Mouse (Mus musculus): ENCODE measurements around the gene Ms4a4d.
"Not testable (repeated sequence)": the region's sequence is repeated elsewhere in the genome, so short reads cannot be mapped to it uniquely, and the experiment has no call there.

Ms4a4d gene

GRCm38 (mm10) chr19:11536593-11536992, at the start of gene Ms4a4d:
Gene Ms4a4d, plus strand, starts transcription at chr19:11536801.
- DNase-seq (ENCODE audit: extremely low spot score): peak; percentile 12

- no peak for DNase-seq (ENCODE audit: extremely low spot score)
These were observed 45.0 kb upstream of the Ms4a4d start for GRCm38 (mm10) chr19:11491406-11492189.

DNA sequence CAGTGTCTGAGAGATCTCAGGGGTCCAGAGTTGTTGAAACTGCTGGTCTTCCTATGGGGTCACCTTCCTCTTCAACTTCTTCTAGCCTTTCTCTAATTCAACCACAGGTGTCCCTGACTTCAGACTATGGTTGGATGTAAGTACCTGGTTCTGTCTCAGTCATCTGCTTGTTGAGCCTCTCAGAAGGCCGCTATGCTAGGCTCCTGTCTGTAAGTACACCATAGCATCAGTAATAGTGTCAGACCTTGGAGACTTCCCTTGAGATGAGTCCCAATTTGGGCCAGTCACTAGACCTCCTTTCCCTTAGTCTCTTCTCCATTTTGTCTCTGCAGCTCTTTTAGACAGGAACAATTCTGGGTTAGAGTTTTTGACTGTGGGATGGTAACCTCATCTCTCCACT, 43.9 kb upstream of the Ms4a4d start:
- no peak for DNase-seq (ENCODE audit: extremely low spot score)

GRCm38 (mm10) chr19:11494519-11494918, 42.1 kb upstream of the Ms4a4d start:
- DNase-seq (ENCODE audit: extremely low spot score): no peak

DNA sequence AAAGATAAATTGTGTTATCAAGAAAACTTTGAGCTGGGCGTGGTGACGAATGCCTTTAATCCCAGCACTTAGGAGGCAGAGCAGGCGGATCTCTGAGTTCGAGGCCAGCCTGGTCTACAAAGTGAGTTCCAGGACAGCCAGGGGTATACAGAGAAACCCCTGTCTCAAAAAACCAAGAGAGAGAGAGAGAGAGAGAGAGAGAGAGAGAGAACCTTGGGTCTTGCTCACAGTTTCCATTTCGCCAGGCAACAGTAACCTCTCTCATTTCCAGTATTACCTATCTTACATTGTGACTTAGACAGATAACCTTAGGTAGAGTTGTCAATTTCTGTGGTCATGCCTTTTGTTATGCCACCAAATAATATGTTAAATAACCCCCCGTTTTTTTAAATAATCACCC, 40.2 kb upstream of the Ms4a4d start:
- DNase-seq (ENCODE audit: extremely low spot score): no peak

- not testable (repeated sequence) for DNase-seq (ENCODE audit: extremely low spot score)
These were observed 39.3 kb upstream of the Ms4a4d start for GRCm38 (mm10) chr19:11497300-11497699.

GRCm38 (mm10) chr19:11500796-11501195, 35.8 kb upstream of the Ms4a4d start:
- no peak for DNase-seq (ENCODE audit: extremely low spot score)

- DNase-seq (ENCODE audit: extremely low spot score): no peak
These were observed 35.3 kb upstream of the Ms4a4d start for GRCm38 (mm10) chr19:11501326-11501725.

DNA sequence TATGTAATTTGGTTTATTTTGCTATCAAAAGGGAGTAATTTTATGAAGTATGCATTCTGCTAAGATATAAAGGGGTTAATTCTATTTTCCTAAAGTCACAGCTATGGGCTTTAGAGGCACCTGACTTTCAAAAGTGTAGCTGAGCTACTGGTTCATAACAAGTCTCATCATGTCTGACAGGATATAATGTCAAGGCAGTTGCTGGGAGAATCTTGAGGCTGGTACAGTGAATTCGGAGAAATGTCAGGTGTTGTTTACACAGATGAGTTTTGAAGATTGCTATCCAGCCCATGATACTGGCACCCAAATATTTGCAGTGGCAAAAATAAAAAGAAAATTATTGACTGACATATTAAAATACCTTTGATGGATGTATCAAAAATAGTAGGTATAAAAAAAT, 31.7 kb upstream of the Ms4a4d start:
- no peak for DNase-seq (ENCODE audit: extremely low spot score)

- no peak for DNase-seq (ENCODE audit: extremely low spot score)
These were observed 23.1 kb upstream of the Ms4a4d start for GRCm38 (mm10) chr19:11513458-11513857.

DNA sequence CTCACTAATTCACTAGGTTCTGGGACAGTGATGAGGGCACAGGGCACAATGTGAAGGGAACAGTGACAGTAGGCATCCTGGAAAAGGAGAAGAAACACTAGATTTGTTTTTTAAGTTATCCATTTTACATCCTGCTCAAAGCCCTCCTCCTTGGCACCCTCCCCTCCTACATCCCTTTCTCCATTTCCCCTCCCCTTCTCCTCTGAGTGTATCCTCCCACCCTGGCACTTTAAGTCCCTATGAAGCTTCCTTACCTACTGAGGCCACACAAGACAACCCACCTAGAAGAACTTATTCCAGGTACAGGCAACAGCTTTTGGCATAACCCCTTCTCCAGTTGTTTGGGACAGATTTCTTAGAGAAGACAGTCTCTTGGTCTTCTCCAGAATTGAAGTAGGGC, 20.4 kb upstream of the Ms4a4d start, which contains the start of gene Ms4a6b:
TSS of gene Ms4a6b (plus strand) at position 267 of the 400 bp plus-strand sequence.
- no peak for DNase-seq (ENCODE audit: extremely low spot score)

DNA sequence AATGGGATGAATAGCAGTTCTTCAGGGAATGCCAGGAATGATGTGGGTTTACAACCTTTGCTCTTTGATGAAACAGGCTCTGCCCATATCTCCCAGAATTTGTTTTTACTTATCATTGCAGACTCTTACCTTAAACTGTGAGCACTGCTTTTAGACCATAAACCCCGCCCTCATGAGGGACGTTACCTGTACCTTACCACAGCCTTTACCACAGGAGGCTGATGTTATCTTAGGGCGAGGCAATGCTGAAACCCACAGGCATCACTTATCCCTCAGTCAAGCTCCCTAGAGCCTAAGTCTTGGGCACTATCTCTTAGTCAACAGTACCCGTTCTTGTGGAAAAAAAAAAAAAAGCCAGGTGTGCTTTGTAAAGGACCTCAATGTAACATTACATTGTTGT, 19.8 kb upstream of the Ms4a4d start:
- no peak for DNase-seq (ENCODE audit: extremely low spot score)

DNA sequence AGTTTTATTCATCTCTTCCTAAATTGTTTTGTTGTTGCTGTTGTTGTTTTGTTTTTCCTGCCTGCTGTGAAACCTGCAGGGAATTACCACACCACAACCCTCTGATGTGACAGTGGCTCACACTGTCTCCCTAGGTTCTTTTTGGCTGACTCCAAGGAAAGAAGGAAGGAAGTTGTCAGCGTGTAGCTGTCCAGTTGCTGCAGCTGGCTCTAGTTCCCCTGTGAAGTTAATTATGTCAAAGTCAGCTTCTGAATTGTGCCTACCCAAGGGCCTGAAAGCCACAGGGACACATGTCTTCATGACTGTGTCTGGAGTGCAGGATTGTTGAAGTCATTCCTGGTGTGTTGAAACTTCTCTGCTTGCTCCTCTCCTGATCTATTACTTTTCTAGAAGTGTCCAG, 19.2 kb upstream of the Ms4a4d start:
- DNase-seq (ENCODE audit: extremely low spot score): not testable (repeated sequence)

GRCm38 (mm10) chr19:11518356-11518755, 18.2 kb upstream of the Ms4a4d start:
- DNase-seq (ENCODE audit: extremely low spot score): not testable (repeated sequence)

- no peak for DNase-seq (ENCODE audit: extremely low spot score)
These were observed 16.5 kb upstream of the Ms4a4d start for GRCm38 (mm10) chr19:11520146-11520545.

DNA sequence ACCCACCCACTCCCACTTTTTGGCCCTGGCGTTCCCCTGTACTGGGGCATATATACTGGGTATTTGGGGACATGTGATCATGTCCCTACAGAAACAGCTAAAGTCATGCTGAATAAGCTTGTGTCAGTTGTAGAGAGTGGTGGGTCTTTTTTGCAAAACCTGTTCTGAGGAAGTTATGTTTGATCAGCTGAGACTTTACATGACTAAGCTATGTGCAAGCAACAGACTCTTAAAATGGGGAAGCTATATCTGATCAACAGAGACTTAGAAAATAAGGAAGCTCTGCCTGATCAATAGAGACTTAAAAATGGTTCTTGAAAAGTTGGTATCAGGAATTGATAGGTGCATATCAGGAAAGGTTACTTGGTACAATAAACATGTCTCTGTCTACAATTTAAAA, 3.2 kb upstream of the Ms4a4d start:
- DNase-seq (ENCODE audit: extremely low spot score): no peak

- no peak for DNase-seq (ENCODE audit: extremely low spot score)
These were observed 2.6 kb upstream of the Ms4a4d start for GRCm38 (mm10) chr19:11533888-11534445.

- peak; percentile 49 for DNase-seq (ENCODE audit: extremely low spot score)
These were observed 735 bp downstream of the Ms4a4d start for GRCm38 (mm10) chr19:11537336-11537735.

- not testable (repeated sequence) for DNase-seq (ENCODE audit: extremely low spot score)
These were observed 3.7 kb downstream of the Ms4a4d start for GRCm38 (mm10) chr19:11540166-11540821.

GRCm38 (mm10) chr19:11544383-11544782, 7.8 kb downstream of the Ms4a4d start:
- not testable (repeated sequence) for DNase-seq (ENCODE audit: extremely low spot score)

- DNase-seq (ENCODE audit: extremely low spot score): no peak
These were observed 11.3 kb downstream of the Ms4a4d start for GRCm38 (mm10) chr19:11547911-11548310.

DNA sequence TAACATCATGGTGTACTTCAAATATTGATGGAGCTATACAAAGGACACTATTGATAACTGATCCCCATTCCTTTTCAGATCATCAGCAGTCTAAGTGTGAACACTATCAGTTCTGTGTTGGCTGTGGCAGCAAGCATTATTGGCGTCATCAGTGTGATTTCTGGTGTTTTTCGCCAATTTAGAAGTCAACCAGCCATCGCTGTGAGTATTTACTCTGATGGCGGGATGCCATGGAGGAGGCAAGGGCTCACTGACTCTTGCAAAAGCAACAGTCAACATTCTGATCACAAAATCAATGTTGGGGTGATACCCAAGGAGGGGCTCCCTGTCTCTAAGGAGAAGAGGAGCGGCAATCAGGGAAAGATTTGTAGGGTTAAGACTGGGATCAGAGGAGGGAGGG, 18.1 kb downstream of the Ms4a4d start:
- DNase-seq (ENCODE audit: extremely low spot score): no peak

- not testable (repeated sequence) for DNase-seq (ENCODE audit: extremely low spot score)
These were observed 23.0 kb downstream of the Ms4a4d start for GRCm38 (mm10) chr19:11559560-11559959.
